Mouse (Mus musculus) thymus, adult 2 months (tissue): Measurements from ENCODE around the gene Slc44a3.

Experiments used
- CTCF ChIP-seq: fragments of 200-500 bp; IDR thresholded peaks from 2 replicates; pipeline ENCODE4 v1.5.1; 2012; ENCODE audit warnings: mild to moderate bottlenecking, control low read depth, low read length, moderate library complexity, borderline replicate concordance; ENCODE audit not compliant: control insufficient read depth, poor library complexity, insufficient read depth; ENCODE audit errors: extremely low read depth
- POLR2A ChIP-seq: fragments of 200-500 bp; IDR thresholded peaks from 2 replicates; pipeline ENCODE4 v1.6.1; 2012; ENCODE audit warnings: mild to moderate bottlenecking, low read length, control low read depth, moderate library complexity; ENCODE audit not compliant: control insufficient read depth, poor library complexity, insufficient read depth; ENCODE audit errors: extremely low read depth

DNA sequence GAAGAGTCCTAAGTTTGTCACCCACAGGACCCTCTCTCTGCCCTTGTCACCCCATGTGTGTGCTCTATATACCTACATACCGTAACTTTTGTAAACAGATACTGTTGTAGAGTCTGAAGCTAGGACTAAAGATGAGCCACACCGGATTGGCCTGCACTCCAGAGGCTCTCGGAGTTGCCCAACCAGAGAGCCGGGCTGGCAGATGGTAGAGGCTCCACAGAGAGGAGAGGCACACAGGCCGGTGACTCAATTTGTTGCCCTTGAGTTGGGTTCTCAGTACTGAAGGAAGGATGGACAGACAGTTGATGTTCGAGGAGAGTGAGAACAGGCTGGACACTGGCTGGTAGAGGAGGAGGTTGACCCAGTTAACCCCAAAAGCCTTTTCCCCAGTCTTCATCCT lies 87.8 kb downstream of the Slc44a3 start:
- TF ChIP-seq CTCF (no peak), POLR2A (no peak)
